In the genomic region with DNA sequence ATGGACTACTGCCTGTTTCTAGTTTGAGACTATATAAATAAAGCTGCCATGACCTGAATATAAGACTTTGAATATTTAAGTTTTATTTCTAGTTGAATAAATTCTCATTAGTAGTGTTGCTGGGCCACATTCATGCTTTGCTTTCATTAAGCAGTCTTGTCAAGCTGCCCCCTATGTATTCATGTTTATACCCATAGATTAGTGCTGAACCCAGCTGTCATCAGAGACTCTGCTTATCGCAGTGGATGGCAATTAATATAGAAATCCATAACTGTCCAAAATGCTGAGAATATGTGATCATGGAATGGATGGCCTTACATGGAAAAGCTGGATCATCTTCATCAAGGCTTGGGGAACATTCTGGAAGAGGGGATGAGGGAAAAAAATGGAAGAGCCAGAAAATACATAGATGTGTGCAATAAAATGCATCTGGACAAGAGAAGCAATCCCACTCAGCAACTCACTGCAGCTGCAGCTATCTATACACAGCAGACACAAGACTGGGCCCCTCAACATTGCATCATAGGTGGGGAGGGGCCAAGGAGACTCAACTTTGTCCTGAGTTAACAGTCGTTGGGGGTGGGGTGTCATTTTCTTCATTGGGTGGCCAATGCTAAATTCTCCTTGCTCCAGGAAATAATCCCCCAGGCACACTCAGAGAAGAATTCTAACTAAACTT, we compare ENCODE assay signal across 27 mouse cellular contexts. TPM values are rescaled to one million over a fixed set of nuclear protein-coding genes. Genes with fewer than 3 reads are reported as not detected.
DNase-seq lines count a peak whose midpoint lies in the region; ATAC-seq and TF ChIP-seq lines count a peak whose summit lies in the region.
"Had no signal": no experiment of that assay in that cellular context is flagged by ENCODE, and none has a peak within 500 bp of the region (broad histone marks: within the 10 kb centered on the region; RNA-seq: fewer than 3 reads in every experiment).

No protein-coding gene starts in this region.

- no peaks in the 10 kb centered on the region for H3K4me1 ChIP-seq in stomach, embryonic 15.5 days
- H3K4me1 ChIP-seq in stomach, postnatal 0 days (replicated peaks; ENCODE audit: control insufficient read depth, insufficient read depth) = no peaks in the 10 kb centered on the region
- no peaks in the 10 kb centered on the region for H3K4me1 ChIP-seq in intestine, embryonic 16.5 days (ENCODE audit: control insufficient read depth, insufficient read depth, low read length)
- H3K4me1 ChIP-seq in liver, embryonic 16.5 days (ENCODE audit: control insufficient read depth, low read depth, low read length) = peaks cover 12% of the 10 kb centered on the region
- no peaks in the 10 kb centered on the region for H3K4me1 ChIP-seq in midbrain, embryonic 10.5 days
- no peaks in the 10 kb centered on the region for H3K4me1 ChIP-seq in hindbrain, embryonic 13.5 days (replicated peaks)
- H3K4me1 ChIP-seq: forebrain, embryonic 12.5 days; midbrain, embryonic 12.5 days had no signal

- H3K27me3 ChIP-seq in stomach, embryonic 15.5 days (replicated peaks) = no peaks in the 10 kb centered on the region
- no peaks in the 10 kb centered on the region for H3K27me3 ChIP-seq in stomach, postnatal 0 days (ENCODE audit: control insufficient read depth, insufficient read depth, low read length)
- no peaks in the 10 kb centered on the region for H3K27me3 ChIP-seq in intestine, embryonic 16.5 days (replicated peaks; ENCODE audit: control insufficient read depth, insufficient read depth, low read length)
- H3K27me3 ChIP-seq in liver, embryonic 16.5 days (ENCODE audit: control insufficient read depth, insufficient read depth, low read depth, low read length) = no peaks in the 10 kb centered on the region
- no peaks in the 10 kb centered on the region for H3K27me3 ChIP-seq in midbrain, embryonic 10.5 days (ENCODE audit: low read depth, poor library complexity, severe bottlenecking)
- H3K27me3 ChIP-seq in hindbrain, embryonic 13.5 days = no peaks in the 10 kb centered on the region
- H3K27me3 ChIP-seq: forebrain, embryonic 12.5 days; midbrain, embryonic 12.5 days had no signal

- no peak for TF ChIP-seq EP300 in stomach, postnatal 0 days (optimal IDR thresholded peaks at IDR 0.05)

- TF ChIP-seq CTCF in stomach, postnatal 0 days (IDR thresholded peaks at IDR 0.05; ENCODE audit: low read depth) = no peak

- ATAC-seq in stomach, embryonic 15.5 days (ENCODE audit: insufficient read depth, low FRiP score, low read depth) = peak; percentile 83; the same call in 1 of the 2 replicates
- no peak for ATAC-seq in stomach, postnatal 0 days (ENCODE audit: low FRiP score, low TSS enrichment)
- ATAC-seq in intestine, embryonic 16.5 days = peak; percentile 80
- peak; percentile 98 for ATAC-seq in liver, embryonic 16.5 days (ENCODE audit: low read depth)
- ATAC-seq in hindbrain, embryonic 13.5 days (ENCODE audit: low FRiP score) = no peak

- WGBS in stomach, embryonic 15.5 days = 45% methylated on average over 2 of the region's 2 CpGs
- 50% methylated on average over 2 of the region's 2 CpGs for WGBS in stomach, postnatal 0 days
- WGBS in intestine, embryonic 16.5 days = 51% methylated on average over 2 of the region's 2 CpGs
- WGBS in liver, embryonic 16.5 days (ENCODE audit: insufficient replicate concordance) = 34% methylated on average over 2 of the region's 2 CpGs
- 75% methylated on average over 2 of the region's 2 CpGs for WGBS in midbrain, embryonic 10.5 days
- WGBS in hindbrain, embryonic 13.5 days = 58% methylated on average over 2 of the region's 2 CpGs

- H3K27ac ChIP-seq in stomach, embryonic 15.5 days = no peak overlapping the region
- no peak overlapping the region for H3K27ac ChIP-seq in stomach, postnatal 0 days (replicated peaks)
- no peak overlapping the region for H3K27ac ChIP-seq in intestine, embryonic 16.5 days (ENCODE audit: low read length)
- H3K27ac ChIP-seq in liver, embryonic 16.5 days (ENCODE audit: low read length) = peak overlapping the region; percentile 90
- no peak overlapping the region for H3K27ac ChIP-seq in midbrain, embryonic 10.5 days (replicated peaks)
- H3K27ac ChIP-seq in hindbrain, embryonic 13.5 days = no peak overlapping the region
- H3K27ac ChIP-seq: forebrain, embryonic 12.5 days; midbrain, embryonic 12.5 days had no signal

- H3K9me3 ChIP-seq in stomach, embryonic 15.5 days = no peaks in the 10 kb centered on the region
- no peaks in the 10 kb centered on the region for H3K9me3 ChIP-seq in stomach, postnatal 0 days (ENCODE audit: control insufficient read depth, low read length)
- H3K9me3 ChIP-seq in intestine, embryonic 16.5 days (ENCODE audit: control insufficient read depth, low read length) = no peaks in the 10 kb centered on the region
- H3K9me3 ChIP-seq in liver, embryonic 16.5 days (replicated peaks; ENCODE audit: control insufficient read depth, low read length) = no peaks in the 10 kb centered on the region
- H3K9me3 ChIP-seq in midbrain, embryonic 10.5 days (replicated peaks) = no peaks in the 10 kb centered on the region
- no peaks in the 10 kb centered on the region for H3K9me3 ChIP-seq in hindbrain, embryonic 13.5 days
- H3K9me3 ChIP-seq: forebrain, embryonic 12.5 days; midbrain, embryonic 12.5 days had no signal

- no peak overlapping the region for H3K9ac ChIP-seq in stomach, embryonic 15.5 days
- no peak overlapping the region for H3K9ac ChIP-seq in stomach, postnatal 0 days (ENCODE audit: low read length)
- no peak overlapping the region for H3K9ac ChIP-seq in intestine, embryonic 16.5 days (ENCODE audit: low read depth, low read length)
- H3K9ac ChIP-seq in liver, embryonic 16.5 days (ENCODE audit: low read depth, low read length) = no peak overlapping the region
- no peak overlapping the region for H3K9ac ChIP-seq in hindbrain, embryonic 13.5 days
- H3K9ac ChIP-seq: forebrain, embryonic 12.5 days; lung, embryonic 14.5 days; midbrain, embryonic 12.5 days had no signal

- H3K4me2 ChIP-seq in stomach, embryonic 15.5 days = no peak overlapping the region
- H3K4me2 ChIP-seq in stomach, postnatal 0 days (replicated peaks; ENCODE audit: low read depth) = no peak overlapping the region
- H3K4me2 ChIP-seq in intestine, embryonic 16.5 days (ENCODE audit: low read depth, low read length) = no peak overlapping the region
- peak overlapping the region; percentile 34 for H3K4me2 ChIP-seq in liver, embryonic 16.5 days (ENCODE audit: low read depth, low read length)
- H3K4me2 ChIP-seq in hindbrain, embryonic 13.5 days = no peak overlapping the region
- H3K4me2 ChIP-seq: forebrain, embryonic 12.5 days; lung, embryonic 14.5 days; midbrain, embryonic 12.5 days had no signal

- no peaks in the 10 kb centered on the region for H3K36me3 ChIP-seq in stomach, embryonic 15.5 days
- no peaks in the 10 kb centered on the region for H3K36me3 ChIP-seq in stomach, postnatal 0 days (ENCODE audit: control insufficient read depth, insufficient read depth, low read length)
- no peaks in the 10 kb centered on the region for H3K36me3 ChIP-seq in intestine, embryonic 16.5 days (ENCODE audit: control insufficient read depth, insufficient read depth, low read length)
- H3K36me3 ChIP-seq in liver, embryonic 16.5 days (ENCODE audit: control insufficient read depth, insufficient read depth) = no peaks in the 10 kb centered on the region
- no peaks in the 10 kb centered on the region for H3K36me3 ChIP-seq in midbrain, embryonic 10.5 days
- H3K36me3 ChIP-seq in hindbrain, embryonic 13.5 days = no peaks in the 10 kb centered on the region
- H3K36me3 ChIP-seq: forebrain, embryonic 12.5 days; midbrain, embryonic 12.5 days had no signal

- H3K4me3 ChIP-seq in stomach, embryonic 15.5 days (replicated peaks) = no peak overlapping the region
- H3K4me3 ChIP-seq in stomach, postnatal 0 days (ENCODE audit: low read depth, low read length) = no peak overlapping the region
- no peak overlapping the region for H3K4me3 ChIP-seq in intestine, embryonic 16.5 days (ENCODE audit: low read length)
- H3K4me3 ChIP-seq in liver, embryonic 16.5 days (ENCODE audit: low read depth, low read length) = 0 out of 2 replicates have a peak overlapping the region, but pooled peaks have one; percentile 6
- H3K4me3 ChIP-seq in midbrain, embryonic 10.5 days = no peak overlapping the region
- no peak overlapping the region for H3K4me3 ChIP-seq in hindbrain, embryonic 13.5 days
- H3K4me3 ChIP-seq: forebrain, embryonic 12.5 days; midbrain, embryonic 12.5 days had no signal

- DNase-seq in stomach, postnatal 0 days (ENCODE audit: low spot score) = no peak
- no peak for DNase-seq in lung, postnatal 4 days
- DNase-seq in midbrain, embryonic 10.5 days (ENCODE audit: low spot score) = no peak
- DNase-seq: adrenal gland, adult 8-10 months; B cell, adult 2 months; cerebellum, adult 2 months; cerebellum, postnatal 36 days; gastrocnemius, postnatal 10 days; kidney, postnatal 4 days; layer of hippocampus, adult 9-11 months; lung, embryonic 14.5 days; lung, postnatal 36 days; thymus, postnatal 36 days had no signal

RNA-seq across cellular contexts. Expression of a gene that starts 26.5 kb away (rescaled TPM):
- 4.3 and 4.4 TPM in 2 replicates for polyA plus RNA-seq in stomach, embryonic 15.5 days (2015; fragmentation: Nextera tagmentation; extraction: Ambion mirVana)
- polyA plus RNA-seq in stomach, postnatal 0 days (2015; fragmentation: Nextera tagmentation; extraction: Ambion mirVana) = 3.6 and 4.1 TPM in 2 replicates
- polyA plus RNA-seq in intestine, embryonic 16.5 days (2015; fragmentation: Nextera tagmentation; extraction: Ambion mirVana) = 3.6 and 4.0 TPM in 2 replicates
- 5.8 and 5.9 TPM in 2 replicates for polyA plus RNA-seq in liver, embryonic 16.5 days (2015; fragmentation: Nextera tagmentation; extraction: Ambion mirVana)
- polyA plus RNA-seq in midbrain, embryonic 10.5 days (2016; fragmentation: Nextera tagmentation; extraction: Ambion mirVana) = 3.9 and 7.3 TPM in 2 replicates
- 5.7 and 7.8 TPM in 2 replicates for polyA plus RNA-seq in hindbrain, embryonic 13.5 days (2015; fragmentation: Nextera tagmentation; extraction: Ambion mirVana)

RNA-seq across cellular contexts. Expression of a gene that starts 27.8 kb away (rescaled TPM):
- polyA plus RNA-seq in stomach, embryonic 15.5 days (2015; fragmentation: Nextera tagmentation; extraction: Ambion mirVana) = 86.2 and 98.5 TPM in 2 replicates
- polyA plus RNA-seq in stomach, postnatal 0 days (2015; fragmentation: Nextera tagmentation; extraction: Ambion mirVana) = 37.2 and 37.9 TPM in 2 replicates
- 71.2 and 71.9 TPM in 2 replicates for polyA plus RNA-seq in intestine, embryonic 16.5 days (2015; fragmentation: Nextera tagmentation; extraction: Ambion mirVana)
- polyA plus RNA-seq in liver, embryonic 16.5 days (2015; fragmentation: Nextera tagmentation; extraction: Ambion mirVana) = 25.1 and 26.2 TPM in 2 replicates
- 196 and 230 TPM in 2 replicates for polyA plus RNA-seq in midbrain, embryonic 10.5 days (2016; fragmentation: Nextera tagmentation; extraction: Ambion mirVana)
- polyA plus RNA-seq in hindbrain, embryonic 13.5 days (2015; fragmentation: Nextera tagmentation; extraction: Ambion mirVana) = 221 and 224 TPM in 2 replicates

RNA-seq across cellular contexts. Expression of a gene that starts 43.9 kb away (rescaled TPM):
- polyA plus RNA-seq in stomach, embryonic 15.5 days (2015; fragmentation: Nextera tagmentation; extraction: Ambion mirVana) = not detected in 2 replicates
- not detected in 2 replicates for polyA plus RNA-seq in stomach, postnatal 0 days (2015; fragmentation: Nextera tagmentation; extraction: Ambion mirVana)
- polyA plus RNA-seq in intestine, embryonic 16.5 days (2015; fragmentation: Nextera tagmentation; extraction: Ambion mirVana) = not detected in 2 replicates
- not detected in 2 replicates for polyA plus RNA-seq in liver, embryonic 16.5 days (2015; fragmentation: Nextera tagmentation; extraction: Ambion mirVana)
- not detected in 2 replicates for polyA plus RNA-seq in midbrain, embryonic 10.5 days (2016; fragmentation: Nextera tagmentation; extraction: Ambion mirVana)
- polyA plus RNA-seq in hindbrain, embryonic 13.5 days (2015; fragmentation: Nextera tagmentation; extraction: Ambion mirVana) = not detected in 2 replicates
- polyA plus RNA-seq: cerebellum, adult 2 months; embryonic facial prominence, embryonic 11.5 days; forebrain, embryonic 12.5 days; frontal cortex, adult 2 months; heart, postnatal 0 days; hindbrain, embryonic 11.5 days; kidney, embryonic 14.5 days; limb, embryonic 11.5 days; lung, embryonic 14.5 days; midbrain, embryonic 12.5 days; neural tube, embryonic 11.5 days; small intestine, adult 2 months had no signal

Comparison
In these comparisons a context has a peak if more than half of its experiments do, and no peak if none do; other contexts are left out.
1. ATAC-seq: peak in stomach, embryonic 15.5 days (single experiment), intestine, embryonic 16.5 days (single experiment) and liver, embryonic 16.5 days (single experiment); none in stomach, postnatal 0 days (single experiment) and hindbrain, embryonic 13.5 days (single experiment).